Mouse (Mus musculus) E14TG2a.4 (cell line): ENCODE results near the gene Dnajc15.

Experiments
- CTCF ChIP-seq: conservative IDR thresholded peaks from 2 replicates; pipeline ENCODE4 v1.5.1; 2014; ENCODE audit warnings: low read length
- NANOG ChIP-seq: IDR thresholded peaks from 2 replicates; pipeline ENCODE4 v1.6.1; 2014; ENCODE audit warnings: borderline replicate concordance, low read length, mixed read lengths
- POU5F1 ChIP-seq: IDR thresholded peaks from 2 replicates; pipeline ENCODE4 v1.6.1; 2014; ENCODE audit warnings: low read length, borderline replicate concordance

- TF ChIP-seq CTCF (no peak), POU5F1 (no peak), NANOG (no peak)
These were observed 29.4 kb downstream of the Dnajc15 start for GRCm38 (mm10) chr14:77845479-77845878.
